Mouse (Mus musculus) heart, postnatal 0 days (tissue): ENCODE data around the gene AL607142.1. TPM values are rescaled to one million over a fixed set of nuclear protein-coding genes. Genes with fewer than 3 reads are reported as not detected.

ENCODE experiments used
- ATAC-seq: fragments of 200-750 bp; cut with Nextera tagmentation; 2 replicates; pipeline ENCODE4 v1.8.0; 2017; ENCODE audit warnings: low read depth, moderate number of reproducible peaks, moderate library complexity; ENCODE audit not compliant: insufficient read depth
- DNase-seq: peaks from one replicate; pipeline ENCODE4 v3.0.0-alpha.2; 2016; ENCODE audit warnings: low spot score
- H3K27ac ChIP-seq: fragments of 300-500 bp; sonication (generic); 2 replicates; pipeline ENCODE4 v1.5.1; 2014; ENCODE audit warnings: low read depth, mild to moderate bottlenecking
- H3K27me3 ChIP-seq: fragments of 300-500 bp; sonication (generic); 2 replicates; pipeline ENCODE4 v1.6.1; 2014; ENCODE audit warnings: low read length, mixed read lengths; ENCODE audit not compliant: control insufficient read depth, insufficient read depth
- H3K36me3 ChIP-seq: fragments of 300-500 bp; sonication (generic); replicated peaks from 2 replicates; pipeline ENCODE4 v1.6.1; 2014; ENCODE audit warnings: low read length, mixed read lengths; ENCODE audit not compliant: control insufficient read depth, insufficient read depth
- H3K4me1 ChIP-seq: fragments of 300-500 bp; sonication (generic); 2 replicates; pipeline ENCODE4 v1.6.1; 2014; ENCODE audit warnings: antibody characterized with exemption; ENCODE audit not compliant: control insufficient read depth, insufficient read depth
- H3K4me2 ChIP-seq: fragments of 300-500 bp; sonication (generic); 2 replicates; pipeline ENCODE4 v1.6.1; 2014; ENCODE audit warnings: low read depth, mild to moderate bottlenecking, low read length, moderate library complexity
- H3K4me3 ChIP-seq: fragments of 300-500 bp; sonication (generic); 2 replicates; pipeline ENCODE4 v1.5.1; 2014; ENCODE audit warnings: low read depth, low read length
- H3K9ac ChIP-seq: fragments of 300-500 bp; sonication (generic); replicated peaks from 2 replicates; pipeline ENCODE4 v1.6.1; 2014; ENCODE audit warnings: low read depth, low read length, mixed read lengths
- H3K9me3 ChIP-seq: fragments of 300-500 bp; sonication (generic); replicated peaks from 2 replicates; pipeline ENCODE4 v1.6.1; 2016; ENCODE audit warnings: low read length; ENCODE audit not compliant: control insufficient read depth
- CTCF ChIP-seq: IDR thresholded peaks from 2 replicates; pipeline ENCODE4 v1.5.1; 2016; ENCODE audit warnings: antibody characterized with exemption, control low read depth, low read depth
- EP300 ChIP-seq: IDR thresholded peaks from 2 replicates; pipeline ENCODE4 v1.6.1; 2016; ENCODE audit warnings: antibody characterized with exemption, low read depth
- WGBS: fragments of 180-500 bp; shearing (Covaris S2); extraction: QIAGEN DNeasy Blood & Tissue Kit; methylation state at CpG from one replicate; pipeline ENCODE4 v1.1.7; 2014; 5-methylcytosine and 5-hydroxymethylcytosine counted together
- polyA plus RNA-seq: library from polyadenylated mRNA; unstranded; fragments of >200 nt; fragmentation: Nextera tagmentation; extraction: Ambion mirVana; gene quantifications from 2 replicates; pipeline ENCODE4 v1.2.1, GENCODE M21; 2015
- total RNA-seq: library from RNA; depleted of rRNA; stranded (reverse); fragments of >200 nt; gene quantifications from 2 replicates; pipeline ENCODE4 v1.2.3, GENCODE M21; 2014; ENCODE audit warnings: low replicate concordance

AL607142.1 gene
- total and polyA plus RNA-seq, 2 experiments from 2014 or later = not detected

GRCm38 (mm10) chr4:120041520-120041919 is 23.3 kb upstream of the AL607142.1 start:
- no peaks in the 10 kb centered on the region for H3K36me3 ChIP-seq
- H3K4me3 ChIP-seq = no peak overlapping the region
- WGBS = 78% methylated on average over 2 of the region's 2 CpGs
- H3K27ac ChIP-seq = no peak overlapping the region
- H3K9me3 ChIP-seq = no peaks in the 10 kb centered on the region
- no peaks in the 10 kb centered on the region for H3K4me1 ChIP-seq
- 0 out of 2 replicates have a peak, but pooled peaks cover 4% of the 10 kb centered on the region for H3K27me3 ChIP-seq
- no peak for TF ChIP-seq CTCF
- no peak for TF ChIP-seq EP300
- DNase-seq (no peak), ATAC-seq (no peak)
- H3K4me2 ChIP-seq = no peak overlapping the region
- no peak overlapping the region for H3K9ac ChIP-seq

- no peak overlapping the region for H3K9ac ChIP-seq
- ATAC-seq = no peak
- WGBS = 85% methylated on average over 7 of the region's 7 CpGs
- no peak for TF ChIP-seq CTCF
- TF ChIP-seq EP300 = no peak
- H3K27me3 ChIP-seq = 0 out of 2 replicates have a peak, but pooled peaks cover 7% of the 10 kb centered on the region
- DNase-seq = no peak
- no peak overlapping the region for H3K4me2 ChIP-seq
- H3K27ac ChIP-seq = no peak overlapping the region
- H3K36me3 ChIP-seq = no peaks in the 10 kb centered on the region
- no peaks in the 10 kb centered on the region for H3K4me1 ChIP-seq
- no peak overlapping the region for H3K4me3 ChIP-seq
- no peaks in the 10 kb centered on the region for H3K9me3 ChIP-seq
These were observed 22.3 kb upstream of the AL607142.1 start for GRCm38 (mm10) chr4:120042480-120042879.

- no peaks in the 10 kb centered on the region for H3K36me3 ChIP-seq
- DNase-seq (no peak), ATAC-seq (no peak)
- WGBS = 80% methylated on average over 5 of the region's 5 CpGs
- H3K9me3 ChIP-seq = no peaks in the 10 kb centered on the region
- no peak overlapping the region for H3K27ac ChIP-seq
- no peaks in the 10 kb centered on the region for H3K4me1 ChIP-seq
- TF ChIP-seq CTCF = no peak
- TF ChIP-seq EP300 = no peak
- no peak overlapping the region for H3K4me3 ChIP-seq
- no peak overlapping the region for H3K4me2 ChIP-seq
- no peak overlapping the region for H3K9ac ChIP-seq
- H3K27me3 ChIP-seq = 0 out of 2 replicates have a peak, but pooled peaks cover 4% of the 10 kb centered on the region
These were observed 20.2 kb upstream of the AL607142.1 start for GRCm38 (mm10) chr4:120044612-120045011.

GRCm38 (mm10) chr4:120045131-120045537 is 19.7 kb upstream of the AL607142.1 start:
- TF ChIP-seq EP300 (no peak), CTCF (no peak)
- no peak for ATAC-seq
- Histone ChIP-seq H3K4me1 (no peaks in the 10 kb centered on the region), H3K9ac (no peak overlapping the region), H3K36me3 (no peaks in the 10 kb centered on the region), H3K27me3 (0 out of 2 replicates have a peak, but pooled peaks cover 4% of the 10 kb centered on the region), H3K4me3 (no peak overlapping the region), H3K27ac (no peak overlapping the region), H3K9me3 (no peaks in the 10 kb centered on the region), H3K4me2 (no peak overlapping the region)
- DNase-seq = no peak
- WGBS = 68% methylated on average over 5 of the region's 5 CpGs

- H3K4me2 ChIP-seq = no peak overlapping the region
- H3K27ac ChIP-seq = no peak overlapping the region
- no peaks in the 10 kb centered on the region for H3K36me3 ChIP-seq
- H3K4me1 ChIP-seq = no peaks in the 10 kb centered on the region
- WGBS = 48% methylated on average over 7 of the region's 7 CpGs
- no peaks in the 10 kb centered on the region for H3K9me3 ChIP-seq
- 0 out of 2 replicates have a peak, but pooled peaks cover 4% of the 10 kb centered on the region for H3K27me3 ChIP-seq
- peak; percentile 17 for DNase-seq
- no peak overlapping the region for H3K4me3 ChIP-seq
- peak; percentile 67 for ATAC-seq
- H3K9ac ChIP-seq = no peak overlapping the region
- TF ChIP-seq CTCF = no peak
These were observed 18.9 kb upstream of the AL607142.1 start for GRCm38 (mm10) chr4:120045871-120046270.

- TF ChIP-seq CTCF (no peak), EP300 (no peak)
- Histone ChIP-seq H3K27ac (no peak overlapping the region), H3K27me3 (0 out of 2 replicates have a peak, but pooled peaks cover 4% of the 10 kb centered on the region), H3K4me1 (no peaks in the 10 kb centered on the region), H3K36me3 (no peaks in the 10 kb centered on the region), H3K9me3 (no peaks in the 10 kb centered on the region), H3K4me3 (no peak overlapping the region), H3K4me2 (no peak overlapping the region), H3K9ac (no peak overlapping the region)
- 35% methylated on average over 4 of the region's 4 CpGs for WGBS
- DNase-seq = no peak
- ATAC-seq = no peak; the same call in 1 of the 2 replicates
These were observed 17.7 kb upstream of the AL607142.1 start for GRCm38 (mm10) chr4:120047060-120047459.
